Mouse (Mus musculus): Measurements from ENCODE around the gene Srgap3.

DNA sequence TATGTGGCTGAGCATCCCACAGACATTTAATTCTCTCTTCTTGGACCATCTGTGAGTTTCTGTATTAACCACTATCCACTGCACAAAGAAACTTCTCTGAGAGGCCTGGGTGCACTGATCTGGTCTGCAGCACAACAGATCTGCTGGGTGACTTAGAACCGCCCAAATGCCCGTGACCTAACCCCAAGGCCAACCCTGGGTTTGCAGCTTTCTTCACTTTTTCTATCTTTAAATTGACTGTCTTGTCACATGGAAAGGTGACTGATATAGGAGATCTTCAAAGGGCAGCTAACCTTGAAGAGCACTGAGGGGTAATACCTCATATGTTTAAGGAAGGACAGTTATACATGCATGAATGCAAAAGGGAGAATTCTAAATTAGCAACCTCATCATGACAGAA, 30.8 kb downstream of the Srgap3 start:
- TF ChIP-seq GATA1 (IDR thresholded peaks at IDR 0.05; ENCODE audit: low read length) (no peak), TAL1 (IDR thresholded peaks at IDR 0.05; ENCODE audit: low read length) (no peak)

Measured in erythroblast, embryonic 14.5 days (primary cell).